Mouse (Mus musculus) CD4-positive, CD25-positive, alpha-beta regulatory T cell (primary cell): Measurements from ENCODE around the gene Rbm7. TPM values are rescaled to one million over a fixed set of nuclear protein-coding genes. Genes with fewer than 3 reads are reported as not detected.

Experiments
- polyA plus RNA-seq: library from polyadenylated mRNA; unstranded; fragments of 100-300 nt; shearing (Covaris generic); gene quantifications from one replicate; pipeline ENCODE4 v1.2.1, GENCODE M21; 2017

Rbm7 gene
- 186 TPM for polyA plus RNA-seq

GRCm38 (mm10) chr9:48494817-48495547 lies at the start of gene Rbm7, which contains the start of gene Gm5617:
TSS of gene Rbm7 (minus strand) at chr9:48495299.
TSS of gene Gm5617 (plus strand) at chr9:48495442.

GRCm38 (mm10) chr9:48480411-48481213 lies 14.5 kb downstream of the Rbm7 start, which contains the start of gene Rexo2:
TSS of gene Rexo2 (minus strand) at chr9:48480623.

Other genes with a start within 250 kb of the Rbm7 start
- gene Nxpe2, start 141.8 kb downstream of the Rbm7 start, polyA plus RNA-seq = not detected
- 291 TPM for gene Rexo2, start 14.7 kb downstream of the Rbm7 start, polyA plus RNA-seq
- gene Gm5617, start 143 bp upstream of the Rbm7 start, polyA plus RNA-seq = 18.3 TPM
- not detected for gene Nnmt, start 109.9 kb upstream of the Rbm7 start, polyA plus RNA-seq